Mouse (Mus musculus) adrenal gland, postnatal 10 days (tissue): ENCODE results near the gene Dennd1b. TPM values are rescaled to one million over a fixed set of nuclear protein-coding genes. Genes with fewer than 3 reads are reported as not detected.

ENCODE experiments used
- DNase-seq: peaks from one replicate; pipeline ENCODE4 v3.0.0; 2021; ENCODE audit warnings: mixed read lengths
- long read RNA-seq, 2 experiments: library from polyadenylated mRNA; stranded (forward); transcript quantifications; one replicate each; pipeline ENCODE4 v2.0.0; 2021
- total RNA-seq, 2 experiments: library from RNA; stranded (reverse); gene quantifications; 2 replicates each; pipeline ENCODE4 v1.2.3; 2021

Gene Dennd1b
- 10 to 100 TPM; 13.7 to 21.9 TPM for total RNA-seq
- long read RNA-seq, experiment 1, partial matches to known transcripts = 0 of 2 reads
- long read RNA-seq, experiment 1, other reads (novel, unspliced or antisense) = 2 of 2 reads
- long read RNA-seq, experiment 2, full-length matches to known transcripts = 2 of 3 reads
- long read RNA-seq, experiment 2, partial matches to known transcripts = 0 of 3 reads
- long read RNA-seq, experiment 2, other reads (novel, unspliced or antisense) = 1 of 3 reads

DNA sequence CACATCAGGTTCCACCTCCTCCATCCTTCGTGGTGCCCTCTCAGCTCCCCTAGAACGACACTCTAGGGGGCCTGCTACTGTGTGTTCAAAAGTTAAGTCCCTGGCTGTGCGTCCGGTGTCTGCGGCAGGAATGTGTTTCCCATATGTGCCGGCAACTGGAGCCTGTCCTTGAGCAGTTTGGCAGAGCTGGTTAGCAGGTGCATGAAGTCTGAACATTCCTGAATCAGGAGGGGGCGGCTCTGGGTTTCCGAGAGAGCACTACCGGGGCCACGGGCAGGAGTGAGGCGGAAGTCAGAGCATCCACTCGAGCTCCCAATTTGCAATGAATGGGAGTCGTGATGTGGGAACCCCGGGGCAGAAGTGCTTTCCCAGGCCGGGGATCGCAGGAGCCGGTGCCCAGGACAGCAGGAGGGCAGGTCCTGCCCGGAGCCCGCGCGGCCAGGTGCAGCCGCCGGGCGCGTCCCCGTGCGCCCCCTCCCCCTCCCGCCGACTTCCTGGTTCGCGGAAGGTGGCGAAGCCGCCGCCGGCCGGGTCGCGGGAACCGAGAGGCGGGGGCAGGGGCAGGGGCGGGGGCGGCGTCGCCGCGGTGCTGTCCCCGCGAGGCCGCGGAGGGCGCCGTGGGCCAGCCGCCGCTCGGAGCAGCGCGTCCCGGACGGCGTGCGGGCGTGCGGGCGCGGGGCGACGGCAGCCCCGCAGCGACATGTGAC lies at the start of gene Dennd1b:
Dennd1b (plus strand) TSS at position 275 of the 707 bp plus-strand sequence.
- peak; percentile 79 for DNase-seq

DNA sequence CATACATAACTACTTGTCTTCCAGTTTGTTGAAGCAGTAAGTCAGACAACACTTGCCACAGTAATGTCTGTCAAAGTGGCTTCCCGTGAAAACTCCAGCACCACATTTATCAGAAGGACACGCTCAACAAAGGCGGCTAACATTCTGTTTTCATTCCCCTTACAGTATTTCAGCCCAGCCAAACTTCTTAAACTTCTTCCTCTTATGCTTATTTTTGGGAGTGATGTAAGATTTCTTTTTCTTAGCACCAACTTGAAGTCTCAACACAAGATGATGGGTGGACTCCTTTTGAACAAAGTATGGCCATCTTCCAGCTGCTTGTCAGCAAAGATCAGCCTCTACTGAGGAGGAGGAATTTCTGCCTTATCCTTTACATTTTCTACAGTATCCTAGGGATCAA lies 47.6 kb upstream of the Dennd1b start:
- no peak for DNase-seq

DNA sequence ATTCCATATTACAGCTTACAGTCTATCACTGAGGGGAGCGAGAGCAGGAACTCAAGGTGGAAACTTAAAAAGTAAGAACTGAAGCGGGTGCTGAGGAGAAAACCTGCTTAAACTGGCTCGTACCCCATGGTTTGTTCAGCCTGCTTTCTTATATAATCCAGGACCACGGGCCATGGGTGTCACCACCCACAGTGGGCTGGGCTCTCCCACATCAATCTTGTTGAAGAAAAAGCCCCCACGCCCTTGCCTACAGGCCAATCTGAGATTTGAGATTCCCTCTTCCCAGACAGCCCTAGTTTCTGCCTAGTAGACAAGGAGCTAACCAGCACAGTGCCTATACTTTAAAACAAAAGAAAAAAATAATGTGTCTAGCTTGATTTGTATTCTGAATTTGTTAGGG lies 43.6 kb upstream of the Dennd1b start:
- no peak for DNase-seq

DNA sequence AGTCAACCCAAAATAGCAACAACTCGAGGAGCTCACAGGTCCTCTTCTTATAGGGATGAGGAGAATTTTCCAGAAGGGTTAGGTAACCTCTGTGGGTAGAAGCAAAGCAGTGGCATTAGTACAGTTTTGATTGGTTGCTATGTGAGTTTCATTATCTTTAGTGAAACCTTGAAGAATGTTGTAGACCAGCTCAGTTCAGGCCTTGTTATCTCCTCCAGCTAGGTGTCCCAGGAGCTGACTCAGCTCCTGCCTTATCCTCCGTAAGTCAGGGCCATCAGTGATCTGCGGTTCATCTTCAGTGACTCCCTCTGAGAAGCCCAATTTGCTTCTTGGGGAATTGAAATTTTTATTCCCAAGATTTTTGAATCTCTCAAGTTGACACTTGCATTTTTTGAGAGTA lies 43.2 kb upstream of the Dennd1b start:
- DNase-seq = no peak

DNA sequence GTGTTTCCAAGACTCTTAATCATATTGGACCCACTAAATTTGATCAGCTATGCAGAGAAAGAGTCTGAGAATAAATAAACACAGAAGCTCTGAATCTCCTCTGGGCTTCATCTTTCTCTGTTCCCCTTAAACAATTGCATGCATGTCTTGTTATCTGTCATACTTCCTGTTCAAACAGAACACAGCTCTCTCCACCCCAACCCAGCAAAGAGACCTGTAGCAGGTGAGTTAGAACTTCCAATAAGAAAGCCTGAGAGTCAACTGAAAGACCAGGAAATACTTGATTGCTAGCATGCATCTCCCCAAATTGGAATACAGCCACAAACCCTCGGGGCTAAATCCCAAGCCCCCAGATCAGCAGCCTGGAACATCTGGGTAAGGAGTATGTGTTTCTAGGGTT lies 42.4 kb upstream of the Dennd1b start:
- DNase-seq = no peak

DNA sequence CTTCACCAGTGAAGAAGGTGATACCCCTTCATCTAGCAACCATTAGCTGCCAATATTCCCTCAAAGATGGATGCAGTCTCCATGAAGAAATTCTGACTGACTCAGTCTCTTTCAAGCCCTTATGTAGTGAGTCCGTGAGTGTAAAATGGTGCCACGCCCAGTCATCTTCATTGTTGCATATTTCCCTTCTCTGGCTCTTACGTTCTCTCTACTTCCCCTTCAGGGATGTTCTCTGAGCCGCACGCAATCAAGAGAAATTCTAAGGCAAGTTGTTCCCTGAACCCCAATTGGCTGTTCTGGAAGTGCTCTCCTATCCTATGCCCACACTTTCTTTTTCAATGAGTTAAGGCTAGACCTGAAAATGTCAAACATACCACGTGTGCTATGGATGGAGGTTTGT lies 40.3 kb upstream of the Dennd1b start:
- DNase-seq = no peak

DNA sequence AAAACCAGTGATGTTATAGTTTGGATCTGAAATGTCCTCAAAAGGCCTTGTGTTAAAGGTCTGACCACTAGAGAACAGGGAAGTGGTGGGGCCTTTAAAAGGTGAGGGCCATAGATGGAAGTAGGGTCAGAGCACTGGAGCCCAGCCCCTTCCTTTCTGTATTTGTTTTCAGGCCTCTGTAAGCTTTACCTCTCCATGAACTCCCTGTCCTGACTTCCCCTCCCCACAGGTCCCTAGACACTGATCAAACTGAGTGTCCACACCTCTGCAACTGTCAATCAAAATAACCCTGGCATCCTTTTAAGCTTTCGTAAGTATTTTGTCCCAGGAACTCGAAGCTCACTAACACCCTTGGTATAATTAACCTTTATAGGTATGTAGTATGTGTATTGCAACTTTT lies 39.0 kb upstream of the Dennd1b start:
- DNase-seq = no peak

DNA sequence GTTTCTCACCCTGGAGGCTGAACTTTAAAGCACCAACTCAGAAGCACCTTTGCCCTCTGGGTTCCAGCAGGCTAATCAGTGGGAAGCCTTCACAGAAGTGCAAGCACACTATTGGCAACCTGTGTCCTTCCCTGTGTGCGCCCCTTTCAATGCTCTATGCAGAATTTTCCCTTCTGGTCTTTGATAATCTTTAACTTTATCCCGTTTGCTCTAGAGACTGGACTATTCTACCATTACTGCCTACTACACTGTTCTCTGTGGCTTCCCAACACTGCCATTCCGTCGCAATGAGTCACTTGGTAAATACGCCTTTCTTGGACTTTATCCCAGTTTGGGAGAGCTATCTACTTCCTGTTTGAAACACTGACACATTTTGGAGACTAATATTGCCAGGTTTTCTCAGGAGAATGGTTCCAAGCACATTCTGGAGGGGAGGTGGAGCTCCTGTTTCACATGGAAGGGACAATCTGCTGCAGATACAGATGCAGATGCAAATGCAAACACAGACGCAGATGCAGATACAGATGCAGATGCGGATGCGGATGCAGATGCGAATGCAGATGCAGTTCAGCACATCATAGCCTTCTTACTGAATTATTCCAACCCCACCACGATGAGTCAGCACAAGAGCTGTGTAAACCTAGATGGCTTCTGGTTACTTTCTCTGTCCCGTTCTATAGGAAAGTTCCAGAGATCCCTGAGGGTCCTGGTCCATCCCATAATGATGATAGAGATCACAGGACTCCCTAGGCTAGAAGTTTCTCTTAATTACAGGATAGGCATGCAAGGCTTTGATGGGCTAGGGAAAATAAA lies 34.4 kb upstream of the Dennd1b start:
- DNase-seq = peak; percentile 62

DNA sequence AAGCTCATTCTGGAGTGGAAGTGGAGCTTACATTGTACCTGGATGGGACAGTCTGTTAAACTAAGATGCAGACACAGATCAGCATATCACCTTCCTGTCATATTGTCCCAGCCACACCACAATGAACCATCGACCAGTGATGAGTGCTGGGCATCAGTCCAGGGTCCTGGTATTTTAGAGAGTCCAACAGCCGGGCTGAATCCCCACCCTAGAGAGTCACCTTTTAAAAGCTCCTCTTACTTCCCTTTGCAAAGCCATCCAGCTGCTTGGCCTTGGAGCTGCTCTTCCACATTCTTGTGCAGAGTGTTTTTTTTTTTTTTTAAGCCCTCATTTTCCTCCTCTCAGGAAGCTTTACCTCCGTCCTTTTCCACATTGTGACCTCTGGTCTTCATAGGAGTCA lies 33.2 kb upstream of the Dennd1b start:
- peak; percentile 14 for DNase-seq

DNA sequence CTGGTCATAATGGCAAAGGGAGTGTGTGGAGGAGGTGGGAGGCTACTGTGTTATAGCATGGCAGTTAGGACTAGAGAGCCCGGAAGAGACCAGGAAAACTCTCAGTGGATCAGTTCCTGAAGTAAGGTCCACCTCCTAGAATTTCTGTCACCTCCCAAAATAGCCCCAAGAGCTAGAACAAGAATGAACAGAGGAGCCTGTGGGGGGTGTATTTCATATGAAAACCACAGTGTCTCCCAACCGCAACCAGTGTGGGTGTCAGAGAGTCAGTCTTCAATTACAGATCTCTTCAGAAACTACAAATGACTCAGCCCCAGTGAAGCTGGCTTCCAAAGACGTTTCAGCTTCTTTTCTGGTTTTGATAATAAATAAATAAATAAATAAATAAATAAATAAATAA lies 32.4 kb upstream of the Dennd1b start:
- DNase-seq = no peak

DNA sequence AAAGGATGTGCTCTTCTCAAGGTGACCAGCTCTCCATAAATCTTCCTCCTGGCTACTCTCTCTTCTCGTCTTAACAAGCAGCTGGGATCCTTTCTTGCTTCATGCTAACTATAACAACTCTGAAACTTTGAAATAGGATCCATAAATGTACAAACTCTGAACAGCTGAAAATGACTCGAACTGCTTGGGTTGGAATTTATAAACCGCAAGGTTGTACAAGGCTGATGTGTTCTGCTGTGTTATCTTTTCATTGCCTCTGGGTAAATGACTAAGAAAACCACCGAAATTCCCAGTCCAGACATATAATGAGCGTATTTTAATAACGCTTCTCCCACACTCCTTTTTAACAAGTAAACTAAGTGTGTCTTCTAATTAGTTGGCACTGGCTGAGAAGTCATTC lies 27.1 kb upstream of the Dennd1b start:
- no peak for DNase-seq

DNA sequence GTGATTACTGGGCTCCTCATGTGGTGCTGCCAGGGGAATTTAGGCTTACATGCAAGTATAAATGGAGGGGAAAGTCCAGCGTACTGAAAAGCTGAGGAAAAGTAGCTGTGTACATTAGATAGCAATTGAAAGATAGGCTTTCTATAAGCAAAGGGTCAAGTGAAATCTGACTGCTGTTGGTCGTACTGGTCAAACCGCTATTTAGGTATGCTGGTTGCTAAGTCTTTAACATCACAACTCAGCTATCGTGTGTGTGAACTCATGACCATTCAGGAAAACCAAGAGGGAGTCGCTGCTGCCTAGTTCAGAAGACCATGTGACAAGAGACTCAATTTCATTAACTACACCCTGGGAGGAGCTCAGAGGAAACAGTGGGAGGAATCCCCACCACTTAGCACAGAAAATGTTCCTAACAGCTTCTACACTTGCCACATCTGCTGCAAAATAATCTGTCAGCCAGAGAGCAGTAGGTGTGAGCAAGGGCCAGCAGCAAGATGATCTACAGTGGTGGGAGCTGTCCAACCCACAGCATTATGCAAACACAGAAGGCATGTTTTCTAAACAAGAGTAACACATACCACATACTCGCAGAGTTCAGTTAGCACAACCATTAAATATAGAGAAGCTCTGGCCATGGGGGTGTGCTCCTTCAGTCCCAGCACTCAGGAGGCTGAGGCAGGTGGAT lies 25.4 kb upstream of the Dennd1b start:
- no peak for DNase-seq

DNA sequence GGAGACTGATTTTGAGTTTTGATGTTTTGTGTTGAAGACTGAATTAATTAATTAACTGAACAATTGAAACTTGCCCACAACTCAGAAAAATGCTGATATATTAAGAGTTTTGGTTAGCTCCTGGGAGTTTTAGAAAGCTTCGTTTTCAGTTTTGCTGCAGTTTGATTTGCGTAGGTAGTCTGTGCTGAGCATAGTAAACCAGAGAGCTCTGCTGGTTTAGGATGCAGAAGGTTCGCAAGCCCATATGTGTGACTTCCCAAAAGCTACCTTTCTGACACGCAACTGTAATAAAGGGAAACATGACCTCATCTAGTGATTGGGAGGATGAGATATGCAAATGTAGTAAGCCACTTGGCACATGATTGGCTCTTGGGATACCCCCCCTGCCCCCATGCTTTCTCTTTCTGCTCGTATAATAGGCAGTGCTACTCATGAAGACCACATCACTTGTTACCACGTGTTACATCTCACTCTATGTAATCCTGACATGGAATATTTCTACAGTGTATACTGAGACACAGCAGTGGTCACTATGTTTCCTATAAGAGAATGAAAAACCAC lies 23.6 kb upstream of the Dennd1b start:
- no peak for DNase-seq

DNA sequence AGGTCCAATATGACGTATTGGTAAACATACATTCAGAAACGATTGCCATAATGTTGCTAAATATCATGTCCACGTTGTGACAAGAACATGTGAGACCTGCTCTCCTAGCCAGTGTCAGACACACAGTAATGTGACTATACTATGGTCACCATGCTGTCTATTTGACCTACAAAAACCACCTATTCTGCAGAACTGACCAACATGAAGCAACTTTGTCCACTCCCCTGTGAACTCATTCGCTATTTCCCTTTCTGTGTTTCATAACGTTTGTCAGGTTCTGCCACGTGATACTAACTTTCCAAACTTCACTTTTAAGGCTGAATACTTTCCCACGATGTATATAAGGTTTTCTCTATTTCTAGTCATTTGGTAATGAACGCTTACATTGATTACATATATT lies 22.8 kb upstream of the Dennd1b start:
- no peak for DNase-seq

DNA sequence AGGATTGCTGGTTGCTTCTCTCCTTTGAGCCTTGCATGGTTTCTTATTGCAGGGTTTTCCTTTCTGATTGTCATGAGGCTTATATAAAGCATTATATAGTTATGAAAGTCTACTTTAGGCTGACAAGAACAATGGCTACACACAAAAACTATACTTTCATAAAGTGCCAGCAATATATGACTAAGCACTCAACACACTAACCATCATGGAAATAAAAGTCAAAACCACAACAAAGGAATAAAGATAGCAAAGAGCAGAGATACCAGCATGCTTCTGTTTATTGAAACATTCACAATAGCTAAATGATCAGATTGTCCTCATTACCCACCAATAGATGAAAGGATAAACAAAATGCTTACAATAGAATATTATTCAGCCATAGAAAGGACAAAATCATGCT lies 11.1 kb upstream of the Dennd1b start:
- DNase-seq = no peak

DNA sequence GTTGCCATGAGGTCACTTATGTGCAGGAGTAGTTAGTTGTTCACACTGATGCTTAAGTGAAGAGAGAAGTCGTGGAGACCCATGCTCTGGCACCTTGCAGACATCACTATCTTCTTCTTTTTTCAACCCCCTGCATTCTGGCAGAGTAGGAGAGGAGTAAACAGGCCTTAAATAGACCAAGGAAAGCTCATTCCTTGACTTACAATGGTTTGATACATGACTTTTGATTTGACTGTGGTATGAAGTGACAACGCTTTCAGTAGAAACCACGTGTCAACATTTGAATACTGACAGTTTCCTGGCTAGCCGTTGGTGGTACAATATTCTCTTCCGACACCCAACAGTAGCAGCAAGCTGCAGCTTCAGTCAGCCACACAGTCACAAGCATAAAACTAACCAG lies 8.3 kb upstream of the Dennd1b start:
- DNase-seq = no peak

DNA sequence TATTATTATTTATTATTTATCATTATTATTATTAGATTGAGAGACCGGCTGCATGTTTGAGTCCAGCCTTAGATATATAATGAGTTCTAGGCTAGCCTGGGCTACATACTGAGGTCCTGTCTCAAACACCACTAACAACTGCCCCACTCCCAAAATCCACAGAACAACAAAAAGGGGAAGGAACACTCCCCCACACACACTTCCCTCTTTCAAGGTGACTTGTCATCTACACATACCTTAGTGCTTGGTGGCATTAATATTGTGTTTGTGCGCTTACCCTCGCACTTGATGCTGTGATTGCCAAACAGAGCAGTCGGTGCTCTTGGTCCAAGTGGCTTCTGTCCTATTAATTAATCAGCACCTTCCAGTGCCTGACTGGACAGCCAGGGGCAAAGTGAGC lies 7.8 kb upstream of the Dennd1b start:
- no peak for DNase-seq

DNA sequence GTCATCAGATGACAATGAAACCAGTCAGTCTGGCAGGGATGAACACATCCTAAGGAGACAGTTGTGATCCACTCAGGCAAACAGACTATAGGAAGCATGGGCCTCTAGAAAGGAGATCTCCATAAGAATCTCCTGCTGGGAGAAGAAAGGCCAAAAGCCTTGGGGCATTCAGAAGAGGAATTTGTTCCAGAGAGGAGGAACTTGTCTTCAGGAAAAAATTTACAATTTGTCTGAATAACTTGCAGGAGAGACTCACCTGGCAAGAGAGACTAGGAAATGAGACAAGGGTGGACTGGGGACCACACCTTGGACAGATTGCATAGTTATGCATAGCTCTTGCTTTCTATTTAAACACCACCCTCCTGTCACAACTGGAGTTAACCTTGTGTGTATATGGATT lies 6.7 kb upstream of the Dennd1b start:
- no peak for DNase-seq

DNA sequence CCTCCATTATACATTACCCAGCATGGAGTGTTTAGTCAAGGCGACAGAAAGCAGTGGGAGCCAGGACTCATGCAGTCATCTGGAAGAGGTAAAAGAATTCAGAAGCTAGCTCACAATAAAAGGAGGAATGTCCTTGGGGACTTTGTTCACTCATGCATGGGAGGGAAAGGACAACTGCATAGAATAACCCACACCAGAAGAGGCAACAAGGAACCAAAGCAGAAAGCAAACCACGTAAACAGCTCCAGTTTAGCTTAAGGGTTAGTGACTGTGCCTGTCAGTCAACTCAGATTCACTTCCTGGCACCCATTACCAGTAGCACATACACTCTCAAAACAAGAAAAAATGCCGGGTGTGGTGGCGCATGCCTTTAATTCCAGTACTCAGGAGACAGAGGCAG lies 6.1 kb upstream of the Dennd1b start:
- no peak for DNase-seq

DNA sequence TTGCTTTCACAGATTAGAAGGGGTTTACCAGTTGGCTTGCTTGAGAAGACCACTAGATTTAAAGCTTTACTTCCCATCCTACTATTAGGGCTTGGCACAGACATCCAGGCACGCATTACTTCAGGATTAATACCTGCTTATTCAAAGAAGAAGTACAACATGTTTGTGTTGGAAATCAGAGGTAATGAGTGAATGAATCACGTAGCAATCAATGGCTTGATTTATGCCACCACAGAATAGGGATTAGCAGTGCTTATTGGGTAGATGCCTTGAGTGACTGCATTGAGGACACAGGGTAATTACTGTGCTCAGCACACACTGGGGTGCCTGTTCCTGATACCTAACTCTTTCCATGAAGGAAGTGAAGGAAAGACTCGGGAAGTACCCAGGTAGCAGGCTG lies 4.4 kb upstream of the Dennd1b start:
- no peak for DNase-seq

DNA sequence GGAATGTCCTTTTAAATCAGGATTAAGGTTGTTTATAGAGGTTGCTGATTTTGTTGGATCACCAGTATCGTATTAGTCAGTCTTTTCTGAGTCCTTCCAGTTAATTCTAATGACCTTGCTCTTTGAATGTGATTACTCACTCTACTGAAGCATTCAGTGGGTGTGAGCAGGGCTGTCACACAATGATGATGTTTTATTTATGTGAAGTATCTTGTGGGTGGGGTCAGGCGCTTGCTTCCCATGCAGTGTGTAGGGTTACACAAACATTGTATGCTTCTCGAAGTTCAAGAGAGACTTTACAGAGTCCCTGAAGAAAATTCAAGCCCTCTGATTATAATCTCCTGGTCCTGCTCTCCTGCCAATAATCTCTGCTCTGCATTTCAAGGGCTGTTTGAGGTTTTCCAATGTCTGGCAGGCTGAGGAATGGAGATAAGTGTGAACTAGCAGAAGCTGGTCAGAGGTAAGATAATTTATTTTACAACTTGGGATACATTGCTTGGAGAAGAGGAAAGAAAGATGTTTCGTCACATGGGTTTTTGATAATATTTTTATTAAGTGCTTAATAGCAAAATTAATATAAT lies 3.2 kb upstream of the Dennd1b start:
- DNase-seq = peak; percentile 25
